Mouse (Mus musculus) intestine, embryonic 14.5 days (tissue): ENCODE data around the gene Gse1. TPM values are rescaled to one million over a fixed set of nuclear protein-coding genes. Genes with fewer than 3 reads are reported as not detected.

ENCODE experiments used
- ATAC-seq: fragments of 200-750 bp; cut with Nextera tagmentation; replicated peaks from 2 replicates; pipeline ENCODE4 v1.8.0; 2017; ENCODE audit warnings: low read depth, moderate number of reproducible peaks, moderate TSS enrichment, moderate library complexity; ENCODE audit not compliant: low FRiP score, low TSS enrichment
- DNase-seq: peaks from one replicate; pipeline ENCODE4 v3.0.0-alpha.2; 2018; ENCODE audit warnings: low spot score
- H3K27ac ChIP-seq: fragments of 300-500 bp; sonication (generic); 2 replicates; pipeline ENCODE4 v1.5.1; 2014; ENCODE audit warnings: low read depth, mild to moderate bottlenecking, control low read depth
- H3K27me3 ChIP-seq: fragments of 300-500 bp; sonication (generic); replicated peaks from 2 replicates; pipeline ENCODE4 v1.6.1; 2014; ENCODE audit warnings: low read length, control low read depth; ENCODE audit not compliant: control insufficient read depth, insufficient read depth
- H3K36me3 ChIP-seq: fragments of 300-500 bp; sonication (generic); 2 replicates; pipeline ENCODE4 v1.6.1; 2014; ENCODE audit warnings: low read length, control low read depth; ENCODE audit not compliant: control insufficient read depth, insufficient read depth
- H3K4me1 ChIP-seq: fragments of 300-500 bp; sonication (generic); replicated peaks from 2 replicates; pipeline ENCODE4 v1.6.1; 2014; ENCODE audit warnings: low read length, control low read depth, mixed read lengths; ENCODE audit not compliant: control insufficient read depth, insufficient read depth
- H3K4me2 ChIP-seq: fragments of 300-500 bp; sonication (generic); 2 replicates; pipeline ENCODE4 v1.6.1; 2014; ENCODE audit warnings: low read length
- H3K4me3 ChIP-seq: fragments of 300-500 bp; sonication (generic); 2 replicates; pipeline ENCODE4 v1.5.1; 2014; ENCODE audit warnings: low read depth, low read length, control low read depth, mixed read lengths
- H3K9ac ChIP-seq: fragments of 300-500 bp; sonication (generic); 2 replicates; pipeline ENCODE4 v1.6.1; 2014; ENCODE audit warnings: mild to moderate bottlenecking, low read length
- H3K9me3 ChIP-seq: fragments of 300-500 bp; sonication (generic); 2 replicates; pipeline ENCODE4 v1.6.1; 2016; ENCODE audit warnings: low read length, control low read depth; ENCODE audit not compliant: control insufficient read depth
- WGBS: fragments of 180-500 bp; shearing (Covaris S2); extraction: QIAGEN DNeasy Blood & Tissue Kit; methylation state at CpG from one replicate; pipeline ENCODE4 v1.1.7; 2014; 5-methylcytosine and 5-hydroxymethylcytosine counted together
- polyA plus RNA-seq: library from polyadenylated mRNA; unstranded; fragments of >200 nt; fragmentation: Nextera tagmentation; extraction: Ambion mirVana; gene quantifications from 2 replicates; pipeline ENCODE4 v1.2.1, GENCODE M21; 2014

Gene Gse1
- polyA plus RNA-seq, 1 experiment from 2014 or later: 13.3 TPM

DNA sequence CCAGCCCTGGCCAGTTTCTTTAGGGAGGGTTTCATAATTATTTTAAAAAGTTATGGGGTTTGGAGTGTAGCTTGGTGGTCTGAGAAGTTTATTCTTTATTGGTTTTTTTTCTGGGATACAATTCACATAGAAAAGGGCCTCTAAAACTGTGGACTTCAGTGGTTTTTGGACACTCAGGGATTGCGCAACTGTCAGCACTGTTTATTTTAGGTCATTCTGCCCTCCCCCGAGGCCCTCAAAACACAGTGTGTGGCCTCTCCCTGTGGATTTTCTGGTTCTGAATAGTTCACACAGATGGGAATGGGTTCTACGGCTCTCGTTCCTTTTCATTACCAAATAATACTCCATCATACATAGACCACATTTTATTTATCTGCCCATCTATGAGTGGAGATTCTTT lies 15.0 kb downstream of the Gse1 start:
- Histone ChIP-seq H3K36me3 (no peaks in the 10 kb centered on the region), H3K27ac (no peak overlapping the region), H3K4me2 (no peak overlapping the region), H3K4me3 (no peak overlapping the region), H3K9me3 (0 out of 2 replicates have a peak, but pooled peaks cover 5% of the 10 kb centered on the region), H3K9ac (no peak overlapping the region), H3K4me1 (no peaks in the 10 kb centered on the region), H3K27me3 (no peaks in the 10 kb centered on the region)
- DNase-seq: no peak
- WGBS: 79% methylated on average over 4 of the region's 4 CpGs
- ATAC-seq: no peak

DNA sequence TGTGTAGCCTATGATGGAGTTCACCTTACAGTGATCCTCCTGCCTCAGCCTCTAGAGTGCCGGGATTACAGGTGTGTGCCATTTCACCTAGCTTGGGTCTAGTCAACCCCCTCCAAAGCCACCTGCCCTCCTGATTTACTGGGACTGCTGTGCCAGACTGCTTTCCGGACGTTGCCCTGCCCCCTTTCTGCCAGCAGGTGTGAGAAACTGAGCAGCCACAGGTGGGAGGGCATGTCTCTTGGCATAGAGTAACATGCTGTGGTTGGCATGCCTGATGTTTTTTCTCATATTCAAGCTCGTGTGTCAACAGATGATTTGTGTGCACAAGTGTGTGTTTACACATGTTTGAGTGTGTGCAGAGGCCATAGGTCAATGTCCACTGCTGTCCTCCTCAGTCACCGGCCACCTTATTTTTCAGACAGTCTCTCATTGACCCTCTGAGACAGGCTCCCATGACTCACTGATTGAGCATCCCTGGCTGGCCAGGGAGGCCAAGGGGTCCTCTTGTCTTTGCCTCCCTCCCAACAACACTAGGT lies 15.7 kb downstream of the Gse1 start:
- Histone ChIP-seq H3K27ac (no peak overlapping the region), H3K9me3 (0 out of 2 replicates have a peak, but pooled peaks cover 5% of the 10 kb centered on the region), H3K4me3 (no peak overlapping the region), H3K9ac (no peak overlapping the region), H3K4me1 (no peaks in the 10 kb centered on the region), H3K36me3 (no peaks in the 10 kb centered on the region), H3K4me2 (no peak overlapping the region), H3K27me3 (no peaks in the 10 kb centered on the region)
- 79% methylated on average over 5 of the region's 5 CpGs for WGBS
- no peak for ATAC-seq
- no peak for DNase-seq

DNA sequence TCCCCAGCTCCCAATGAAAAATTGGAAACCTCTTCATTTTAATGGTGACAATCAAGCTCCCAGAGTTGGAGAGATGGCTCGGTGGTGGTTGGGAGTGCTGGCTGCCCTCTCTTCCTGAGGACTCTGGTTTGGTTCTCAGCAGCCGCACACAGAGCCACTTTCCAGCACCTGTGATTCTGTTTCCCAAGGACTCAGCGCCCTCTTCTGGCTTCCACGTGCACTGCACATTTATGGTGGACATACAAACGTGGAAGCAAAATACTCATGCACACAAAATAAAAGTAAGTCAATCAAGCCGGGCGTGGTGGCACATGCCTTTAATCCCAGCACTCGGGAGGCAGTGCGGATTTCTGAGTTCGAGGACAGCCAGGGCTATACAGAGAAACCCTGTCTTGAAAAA lies 16.3 kb downstream of the Gse1 start:
- Histone ChIP-seq H3K9ac (no peak overlapping the region), H3K4me2 (no peak overlapping the region), H3K27me3 (no peaks in the 10 kb centered on the region), H3K9me3 (0 out of 2 replicates have a peak, but pooled peaks cover 5% of the 10 kb centered on the region), H3K27ac (no peak overlapping the region), H3K36me3 (no peaks in the 10 kb centered on the region), H3K4me3 (no peak overlapping the region), H3K4me1 (peaks cover 3% of the 10 kb centered on the region)
- ATAC-seq: no peak
- WGBS: 92% methylated on average over 10 of the region's 10 CpGs
- DNase-seq: no peak

DNA sequence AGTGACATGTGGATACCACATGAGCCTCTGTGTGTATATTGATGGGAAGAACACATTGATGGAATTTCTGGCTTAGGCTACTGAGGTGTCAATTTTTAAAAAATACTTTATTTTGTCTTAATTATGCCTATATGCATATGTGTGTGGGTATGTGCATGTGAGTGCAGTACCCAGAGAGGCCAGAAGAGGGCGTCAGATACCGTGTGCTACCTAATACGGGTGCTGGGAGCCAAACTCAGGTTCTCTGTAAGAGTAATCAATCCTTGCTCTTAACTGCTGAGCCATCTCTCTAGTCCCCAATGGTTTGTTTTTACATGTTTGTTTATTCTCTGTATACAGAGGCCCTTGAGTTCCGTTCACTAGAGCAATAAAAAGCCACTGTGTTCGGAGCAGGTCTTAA lies 19.4 kb downstream of the Gse1 start:
- no peak overlapping the region for H3K4me2 ChIP-seq
- WGBS: 62% methylated on average over 5 of the region's 5 CpGs
- H3K36me3 ChIP-seq: no peaks in the 10 kb centered on the region
- no peaks in the 10 kb centered on the region for H3K27me3 ChIP-seq
- peaks cover 28% of the 10 kb centered on the region for H3K4me1 ChIP-seq
- ATAC-seq (no peak), DNase-seq (no peak)
- H3K9me3 ChIP-seq: 0 out of 2 replicates have a peak, but pooled peaks cover 5% of the 10 kb centered on the region
- no peak overlapping the region for H3K27ac ChIP-seq
- no peak overlapping the region for H3K9ac ChIP-seq
- H3K4me3 ChIP-seq: no peak overlapping the region

DNA sequence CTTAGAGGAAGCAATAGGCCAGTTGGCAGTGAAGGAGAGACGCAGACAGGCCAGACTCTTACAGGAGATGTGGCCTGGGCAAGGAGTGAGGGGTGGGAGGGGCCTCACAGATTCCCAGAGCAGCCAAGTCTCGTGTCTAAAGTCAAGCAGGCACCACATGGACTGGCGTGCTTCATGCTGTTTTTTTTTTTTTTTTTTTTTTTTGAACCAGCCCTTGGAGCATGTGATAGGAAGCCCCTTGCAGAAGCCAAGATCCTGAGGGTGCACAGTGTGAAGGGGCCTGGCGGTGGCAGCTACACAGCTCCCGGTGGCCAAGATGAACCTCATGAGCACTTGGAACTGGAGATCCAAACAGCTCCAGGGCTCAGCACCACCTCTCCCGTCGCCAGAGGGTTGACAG lies 19.8 kb downstream of the Gse1 start:
- 0 out of 2 replicates have a peak, but pooled peaks cover 5% of the 10 kb centered on the region for H3K9me3 ChIP-seq
- no peak for ATAC-seq
- WGBS: 66% methylated on average over 7 of the region's 7 CpGs
- H3K4me2 ChIP-seq: no peak overlapping the region
- DNase-seq: no peak
- no peak overlapping the region for H3K9ac ChIP-seq
- peaks cover 28% of the 10 kb centered on the region for H3K4me1 ChIP-seq
- no peak overlapping the region for H3K27ac ChIP-seq
- H3K36me3 ChIP-seq: no peaks in the 10 kb centered on the region
- H3K4me3 ChIP-seq: no peak overlapping the region
- no peaks in the 10 kb centered on the region for H3K27me3 ChIP-seq

DNA sequence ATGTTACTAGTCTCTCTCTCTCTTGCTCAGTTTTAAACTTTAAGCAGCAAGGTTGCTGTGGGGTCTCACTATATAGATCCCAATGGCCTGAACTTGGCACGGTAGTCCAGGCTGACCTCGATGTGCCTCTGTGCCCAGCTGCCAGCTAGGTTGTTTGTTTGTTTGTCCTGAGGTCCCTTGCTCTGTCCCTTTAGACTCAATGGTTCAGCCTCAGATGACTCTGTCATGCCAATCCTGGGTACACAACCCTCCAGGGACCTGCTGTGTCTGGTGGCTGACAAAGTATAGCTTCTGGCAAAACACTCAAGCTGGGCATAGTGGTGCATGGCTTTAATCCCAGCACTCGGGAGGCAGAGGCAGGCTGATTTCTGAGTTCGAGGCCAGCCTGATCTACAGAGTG lies 20.2 kb downstream of the Gse1 start:
- Histone ChIP-seq H3K36me3 (no peaks in the 10 kb centered on the region), H3K4me1 (peaks cover 28% of the 10 kb centered on the region), H3K27me3 (no peaks in the 10 kb centered on the region), H3K9ac (no peak overlapping the region), H3K4me3 (no peak overlapping the region), H3K27ac (no peak overlapping the region), H3K9me3 (0 out of 2 replicates have a peak, but pooled peaks cover 5% of the 10 kb centered on the region), H3K4me2 (no peak overlapping the region)
- DNase-seq: no peak
- no peak for ATAC-seq
- 96% methylated on average over 4 of the region's 4 CpGs for WGBS

DNA sequence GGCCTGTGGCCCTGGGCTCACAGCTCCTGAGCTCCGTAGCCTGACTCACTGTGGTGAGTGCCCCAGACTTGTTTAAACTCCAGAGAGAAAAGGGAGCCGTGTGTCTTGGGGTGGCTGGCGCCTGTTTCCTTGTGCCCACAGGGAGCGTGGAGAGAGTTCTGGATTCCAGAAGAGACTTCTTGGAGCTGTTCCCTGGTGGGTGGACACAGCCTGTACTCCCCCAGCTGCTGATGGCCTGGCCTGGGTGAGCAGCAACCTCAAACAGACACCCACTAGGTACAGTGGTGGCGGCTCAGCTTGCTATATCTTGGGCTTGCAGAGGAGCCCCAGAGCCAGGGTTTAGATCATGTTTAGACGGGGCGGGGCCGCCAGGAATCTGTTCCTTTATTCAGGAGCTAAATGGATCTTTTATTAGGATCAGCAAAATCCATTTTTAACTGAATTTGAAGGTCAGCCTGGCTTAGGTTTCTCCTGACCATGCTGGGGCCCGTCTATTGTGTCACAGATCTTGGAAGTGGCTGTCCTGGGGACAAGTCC lies 21.6 kb downstream of the Gse1 start:
- no peak for ATAC-seq
- Histone ChIP-seq H3K4me1 (peaks cover 28% of the 10 kb centered on the region), H3K27me3 (no peaks in the 10 kb centered on the region), H3K4me2 (no peak overlapping the region), H3K36me3 (no peaks in the 10 kb centered on the region), H3K9ac (no peak overlapping the region), H3K4me3 (no peak overlapping the region), H3K9me3 (no peaks in the 10 kb centered on the region), H3K27ac (peak overlapping the region; percentile 62)
- DNase-seq: no peak
- WGBS: 62% methylated on average over 9 of the region's 9 CpGs

DNA sequence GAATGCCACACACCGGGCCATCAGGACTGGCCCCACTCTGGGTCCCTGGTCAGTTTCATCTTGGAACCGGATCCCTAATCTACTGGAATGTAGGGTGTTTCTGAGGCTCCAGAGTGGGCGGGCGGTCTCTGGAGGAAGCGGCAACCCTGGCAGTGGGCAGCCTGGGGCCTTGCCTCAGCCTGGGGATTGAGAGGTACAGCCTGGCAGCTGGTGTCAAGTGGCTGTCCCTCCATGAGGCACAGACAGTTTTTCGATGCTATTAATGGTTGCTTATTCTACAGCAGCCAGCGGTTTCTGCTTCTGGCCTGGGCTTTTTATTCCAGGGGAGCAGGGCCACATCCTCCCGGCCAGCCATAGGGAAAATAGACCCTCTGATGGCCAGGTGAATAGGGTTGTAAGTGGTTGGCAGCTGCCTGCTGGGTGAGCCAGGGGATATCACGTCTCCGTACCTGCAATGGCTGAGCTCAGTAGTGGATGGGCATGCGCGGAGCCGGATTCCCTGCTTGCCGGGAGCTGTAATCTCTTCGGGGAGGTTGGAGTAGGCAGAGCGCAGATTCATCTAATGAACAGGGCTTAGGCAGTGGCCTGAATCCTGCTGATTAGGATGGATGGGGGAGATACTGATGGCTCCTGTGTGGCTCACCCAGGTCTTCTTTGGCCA lies 22.6 kb downstream of the Gse1 start:
- no peak for ATAC-seq
- Histone ChIP-seq H3K9ac (no peak overlapping the region), H3K4me2 (no peak overlapping the region)

More for the DNA sequence above, 22.6 kb downstream of the Gse1 start:
- no peaks in the 10 kb centered on the region for H3K9me3 ChIP-seq
- no peak for DNase-seq
- H3K27me3 ChIP-seq: no peaks in the 10 kb centered on the region
- no peak overlapping the region; the same call in 1 of the 2 replicates for H3K27ac ChIP-seq
- 69% methylated on average over 16 of the region's 16 CpGs for WGBS
- H3K4me3 ChIP-seq: no peak overlapping the region
- H3K36me3 ChIP-seq: no peaks in the 10 kb centered on the region
- H3K4me1 ChIP-seq: peaks cover 37% of the 10 kb centered on the region
